Mouse (Mus musculus) embryonic fibroblast, embryonic 13.5 days (primary cell): Measurements from ENCODE around the gene Mgat4c. TPM values are rescaled to one million over a fixed set of nuclear protein-coding genes. Genes with fewer than 3 reads are reported as not detected.
"Not testable (repeated sequence)": the region's sequence is repeated elsewhere in the genome, so short reads cannot be mapped to it uniquely, and the experiment has no call there.

Source experiments
- H3K27ac ChIP-seq: 2 replicates; pipeline ENCODE4 v1.5.1; 2012; ENCODE audit warnings: low read length, control low read depth, inconsistent platforms; ENCODE audit not compliant: insufficient read depth
- H3K4me1 ChIP-seq: 2 replicates; pipeline ENCODE4 v1.6.1; 2011; ENCODE audit warnings: low read length; ENCODE audit not compliant: control insufficient read depth, insufficient read depth
- H3K4me3 ChIP-seq: 2 replicates; pipeline ENCODE4 v1.5.1; 2011; ENCODE audit warnings: mild to moderate bottlenecking, control low read depth, low read length; ENCODE audit not compliant: insufficient read depth
- CTCF ChIP-seq: IDR thresholded peaks from 2 replicates; pipeline ENCODE4 v1.5.1; 2011; ENCODE audit warnings: mild to moderate bottlenecking, control low read depth, low read length, moderate library complexity, borderline replicate concordance; ENCODE audit not compliant: insufficient read depth
- POLR2A ChIP-seq: IDR thresholded peaks from 2 replicates; pipeline ENCODE4 v1.6.1; 2011; ENCODE audit warnings: low read depth, mild to moderate bottlenecking, control low read depth, low read length, moderate library complexity
- polyA plus RNA-seq: library from polyadenylated mRNA; stranded (reverse); fragments of >200 nt; gene quantifications from 2 replicates; pipeline ENCODE4 v1.2.4, GENCODE M21; 2011; ENCODE audit warnings: low read depth; ENCODE audit not compliant: missing spikeins, insufficient read length

The Mgat4c gene
- polyA plus RNA-seq, 1 experiment: not detected

DNA sequence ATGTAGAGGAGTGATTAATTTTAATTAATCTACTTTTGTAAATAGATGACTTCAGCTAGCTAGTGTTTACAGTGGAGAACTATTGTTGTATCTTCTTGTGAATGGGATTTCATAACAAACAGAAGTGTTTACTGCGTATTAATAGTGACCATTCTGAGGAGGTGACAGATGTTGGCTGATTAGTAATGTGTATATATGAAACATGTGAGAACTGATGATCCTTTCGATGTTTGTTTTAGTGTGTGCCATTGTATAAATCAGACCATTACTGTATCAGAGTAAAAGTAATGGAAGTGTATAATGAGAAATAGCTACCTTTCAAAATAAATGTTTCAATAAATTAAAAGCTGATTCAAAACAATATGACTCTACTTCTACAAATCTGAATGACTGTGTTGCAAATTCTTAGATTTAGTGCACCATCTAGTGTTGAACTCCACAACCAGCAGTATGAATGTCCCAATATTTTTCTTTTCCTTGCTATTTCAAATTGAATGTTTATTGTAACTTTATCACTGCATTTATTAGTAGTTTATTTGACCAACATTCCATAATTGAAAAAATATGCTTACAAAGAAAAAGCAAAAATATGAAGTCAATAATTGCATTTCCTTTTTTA, 736.5 kb downstream of the Mgat4c start:
- no peak overlapping the region for H3K4me3 ChIP-seq
- H3K27ac ChIP-seq: no peak overlapping the region
- H3K4me1 ChIP-seq: no peaks in the 10 kb centered on the region
- no peak for TF ChIP-seq CTCF
- TF ChIP-seq POLR2A: no peak

DNA sequence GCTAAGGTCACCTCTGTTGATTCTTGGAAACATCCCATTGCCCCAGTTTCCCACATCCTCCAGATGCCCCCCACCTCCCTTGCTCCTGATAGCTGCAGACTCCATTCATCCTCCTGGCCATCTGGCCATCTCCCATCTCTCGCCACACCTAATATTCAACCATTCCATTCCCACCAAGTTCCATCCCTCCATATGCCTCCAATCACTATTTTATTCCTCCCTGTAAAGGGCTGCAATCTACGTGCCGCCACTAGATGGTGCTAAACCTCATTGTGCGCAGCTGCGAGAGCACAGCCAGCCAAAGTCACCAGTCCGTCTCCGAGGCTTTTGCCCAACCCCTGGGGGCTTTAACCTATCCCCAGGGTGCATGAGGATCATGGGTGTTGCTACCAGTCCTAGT, 753.8 kb downstream of the Mgat4c start:
- H3K4me3 ChIP-seq, H3K27ac ChIP-seq, H3K4me1 ChIP-seq: not testable (repeated sequence)

DNA sequence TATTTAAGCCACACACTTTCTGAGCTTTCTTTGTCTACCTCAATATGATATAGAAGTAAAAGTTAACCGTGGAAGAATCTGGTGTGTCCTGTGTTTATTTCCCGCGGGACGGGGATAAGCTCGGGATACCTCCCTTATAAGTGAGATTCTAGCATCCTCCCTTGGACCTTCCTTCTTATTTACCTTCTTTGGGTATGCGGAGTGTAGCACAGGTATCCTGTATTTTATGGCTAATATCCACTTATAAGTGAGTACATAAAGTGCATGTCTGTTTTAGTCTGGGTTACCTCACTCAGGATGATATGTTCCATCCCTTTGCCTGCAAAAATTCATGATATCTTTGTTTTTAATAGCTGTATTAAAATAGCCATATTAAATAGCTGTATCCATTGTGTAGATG, 754.2 kb downstream of the Mgat4c start:
- not testable (repeated sequence) for H3K4me1 ChIP-seq, H3K27ac ChIP-seq

More for the DNA sequence above, 754.2 kb downstream of the Mgat4c start:
- H3K4me3 ChIP-seq: not testable (repeated sequence)
